Mouse (Mus musculus) myocyte (in vitro differentiated cells): ENCODE data around the gene Ptpn7. TPM values are rescaled to one million over a fixed set of nuclear protein-coding genes. Genes with fewer than 3 reads are reported as not detected.
"Not testable (repeated sequence)": the region's sequence is repeated elsewhere in the genome, so short reads cannot be mapped to it uniquely, and the experiment has no call there.

Experiments used
- H3K27me3 ChIP-seq: one replicate; pipeline ENCODE4 v1.6.1; 2011; ENCODE audit not compliant: control insufficient read depth, insufficient read depth, insufficient read length
- H3K36me3 ChIP-seq: one replicate; pipeline ENCODE4 v1.6.1; 2011; ENCODE audit not compliant: control insufficient read depth, insufficient read depth
- H3K4me2 ChIP-seq: one replicate; pipeline ENCODE4 v1.6.1; 2011; ENCODE audit warnings: low read depth, control low read depth
- H3K4me3 ChIP-seq: one replicate; pipeline ENCODE4 v1.5.1; 2011; ENCODE audit warnings: mild to moderate bottlenecking, control low read depth, moderate library complexity
- H3K79me2 ChIP-seq: one replicate; pipeline ENCODE4 v1.6.1; 2011; ENCODE audit not compliant: control insufficient read depth, insufficient read depth
- H3ac ChIP-seq: one replicate; pipeline ENCODE4 v1.6.1; 2011; ENCODE audit not compliant: control insufficient read depth, insufficient read length
- CEBPB ChIP-seq: IDR thresholded peaks from 2 replicates; pipeline ENCODE4 v1.6.1; 2011; ENCODE audit warnings: mild to moderate bottlenecking, moderate library complexity; ENCODE audit not compliant: poor library complexity, insufficient read depth, severe bottlenecking
- E2F4 ChIP-seq: IDR thresholded peaks from one replicate; pipeline ENCODE4 v1.6.1; 2011; ENCODE audit warnings: mild to moderate bottlenecking, control low read depth, moderate library complexity; ENCODE audit not compliant: insufficient read depth
- MAX ChIP-seq: IDR thresholded peaks from one replicate; pipeline ENCODE4 v1.6.1; 2011; ENCODE audit warnings: low read depth, mild to moderate bottlenecking, control low read depth
- MYOD1 ChIP-seq, 3 experiments: IDR thresholded peaks; one replicate each; pipeline ENCODE4 v1.6.1; 2011; ENCODE audit warnings: control low read depth in 2 of 3, low read depth in 2 of 3, mild to moderate bottlenecking in 2 of 3, moderate library complexity in 1 of 3; ENCODE audit not compliant: insufficient read length in 2 of 3, control insufficient read depth in 1 of 3
- MYOG ChIP-seq, 3 experiments: IDR thresholded peaks; one replicate each; pipeline ENCODE4 v1.6.1; 2011; ENCODE audit warnings: control low read depth in 2 of 3, low read depth in 2 of 3, mild to moderate bottlenecking in 2 of 3; ENCODE audit not compliant: insufficient read length in 2 of 3, control insufficient read depth in 1 of 3, insufficient read depth in 1 of 3
- POLR2A ChIP-seq: IDR thresholded peaks from one replicate; pipeline ENCODE4 v1.6.1; 2011; ENCODE audit warnings: low read depth, mild to moderate bottlenecking, control low read depth, moderate library complexity; ENCODE audit not compliant: insufficient read length
- POLR2AphosphoS2 ChIP-seq: IDR thresholded peaks from one replicate; pipeline ENCODE4 v1.6.1; 2011; ENCODE audit warnings: low read depth, control low read depth; ENCODE audit not compliant: insufficient read length
- REST ChIP-seq: IDR thresholded peaks from one replicate; pipeline ENCODE4 v1.6.1; 2011; ENCODE audit warnings: mild to moderate bottlenecking, control low read depth, moderate library complexity; ENCODE audit not compliant: insufficient read depth, insufficient read length
- SRF ChIP-seq: IDR thresholded peaks from one replicate; pipeline ENCODE4 v1.6.1; 2011; ENCODE audit warnings: low read depth; ENCODE audit not compliant: control insufficient read depth, insufficient read length
- TCF12 ChIP-seq: IDR thresholded peaks from one replicate; pipeline ENCODE4 v1.6.1; 2011; ENCODE audit warnings: mild to moderate bottlenecking, control low read depth; ENCODE audit not compliant: poor library complexity, insufficient read depth, severe bottlenecking
- TCF3 ChIP-seq: IDR thresholded peaks from one replicate; pipeline ENCODE4 v1.6.1; 2011; ENCODE audit warnings: low read depth, control low read depth; ENCODE audit not compliant: insufficient read length
- USF1 ChIP-seq: IDR thresholded peaks from one replicate; pipeline ENCODE4 v1.6.1; 2011; ENCODE audit warnings: low read depth, mild to moderate bottlenecking, control low read depth, moderate library complexity
- polyA plus RNA-seq: library from polyadenylated mRNA; unstranded; fragments of >200 nt; fragmentation: generic; extraction: Trizol; gene quantifications from one replicate; pipeline ENCODE4 v1.2.1, GENCODE M21; 2012; ENCODE audit warnings: missing spikeins

Gene Ptpn7
- polyA plus RNA-seq, 1 experiment = 0.26 TPM

DNA sequence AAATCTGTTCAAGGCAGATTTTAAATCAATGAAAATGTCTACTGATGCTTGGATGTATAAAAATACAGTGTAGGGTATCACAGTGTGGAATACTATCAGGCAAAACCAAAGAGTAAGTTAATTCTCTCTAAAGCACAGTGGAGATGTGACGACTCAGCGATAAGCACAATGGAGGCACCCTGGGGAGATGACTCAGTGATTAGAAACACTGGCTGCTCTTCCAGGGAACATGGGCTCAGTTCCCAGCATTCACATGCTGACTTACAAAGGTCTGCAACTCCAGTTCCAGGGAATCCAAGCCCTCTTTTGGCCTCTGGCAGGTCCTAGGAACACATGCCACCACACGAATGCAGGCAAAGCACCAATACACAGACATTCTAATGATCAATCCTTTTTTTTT lies 55.7 kb downstream of the Ptpn7 start:
- Histone ChIP-seq H3K4me3 (no peak overlapping the region), H3ac (no peak overlapping the region), H3K27me3 (no peaks in the 10 kb centered on the region), H3K4me2 (no peak overlapping the region), H3K79me2 (no peaks in the 10 kb centered on the region), H3K36me3 (no peaks in the 10 kb centered on the region)
- TF ChIP-seq SRF = no peak
- TF ChIP-seq TCF12 = no peak
- TF ChIP-seq CEBPB = no peak

DNA sequence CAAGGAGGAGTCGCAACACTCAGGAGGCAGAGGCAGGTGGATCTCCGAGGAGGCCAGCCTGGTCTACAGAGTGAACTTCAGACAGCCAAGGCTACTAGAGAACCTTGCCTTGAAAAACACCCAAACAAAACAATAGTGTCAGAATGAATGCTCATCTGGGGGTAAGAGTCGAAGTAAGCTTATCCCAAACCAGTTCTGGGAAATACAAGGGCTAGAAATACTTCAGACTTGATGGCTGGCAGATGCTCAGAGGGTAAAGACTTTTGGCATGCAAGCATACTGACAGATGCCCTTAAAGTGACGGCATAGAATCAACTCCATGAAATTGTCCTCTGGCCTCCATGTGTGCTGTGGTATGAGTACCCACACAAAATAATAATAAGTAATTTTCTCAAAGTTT lies 56.7 kb downstream of the Ptpn7 start:
- no peaks in the 10 kb centered on the region for H3K27me3 ChIP-seq
- H3ac ChIP-seq = no peak overlapping the region
- TF ChIP-seq SRF = no peak
- TF ChIP-seq POLR2AphosphoS2 = no peak
- TF ChIP-seq TCF3 = no peak
- no peak for TF ChIP-seq USF1
- no peak for TF ChIP-seq CEBPB
- TF ChIP-seq MYOD1 (IDR thresholded peaks at IDR 0.05; ENCODE audit: control insufficient read depth in 1 of 3, insufficient read length in 2 of 3, low read depth in 2 of 3) = no peak
- no peak for TF ChIP-seq REST
- no peak for TF ChIP-seq POLR2A
- TF ChIP-seq E2F4 = no peak
- no peak for TF ChIP-seq MAX
- no peak for TF ChIP-seq TCF12
- no peak for TF ChIP-seq MYOG (IDR thresholded peaks at IDR 0.05; ENCODE audit: control insufficient read depth in 1 of 3, insufficient read depth in 1 of 3, insufficient read length in 2 of 3, low read depth in 2 of 3)
- H3K4me2 ChIP-seq = no peak overlapping the region
- H3K4me3 ChIP-seq = no peak overlapping the region
- H3K36me3 ChIP-seq = no peaks in the 10 kb centered on the region
- no peaks in the 10 kb centered on the region for H3K79me2 ChIP-seq

DNA sequence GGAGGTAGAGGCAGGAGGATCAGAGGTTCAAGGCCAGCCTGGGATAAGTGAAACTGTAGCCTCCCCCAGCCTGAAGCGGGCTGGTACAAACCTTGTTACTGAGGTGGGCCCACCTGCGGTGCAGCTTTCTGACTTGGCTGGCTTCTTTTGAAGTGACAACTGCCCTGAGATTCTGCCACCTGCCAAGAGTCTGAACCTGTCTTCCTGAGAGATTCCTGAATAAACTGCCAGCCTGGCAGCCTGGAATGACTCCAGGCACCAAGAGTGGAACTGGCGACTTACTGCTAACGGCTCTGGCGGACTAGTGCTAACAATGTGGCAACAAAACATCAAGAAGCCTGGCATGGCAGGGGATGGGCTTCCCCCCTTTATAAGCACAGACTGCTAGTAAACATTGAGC lies 61.8 kb downstream of the Ptpn7 start:
- not testable (repeated sequence) for H3K4me2 ChIP-seq, H3K36me3 ChIP-seq, H3K79me2 ChIP-seq, H3ac ChIP-seq, H3K4me3 ChIP-seq, H3K27me3 ChIP-seq

Other genes starting within 250 kb of the Ptpn7 start
- gene Ppp1r12b, start 176.8 kb upstream of the Ptpn7 start, polyA plus RNA-seq = 4.4 TPM
- 4.0 TPM for gene Ube2t, start 170.1 kb upstream of the Ptpn7 start, polyA plus RNA-seq
- gene Lgr6, start 27.4 kb upstream of the Ptpn7 start, polyA plus RNA-seq = 2.1 TPM
- gene Arl8a, start 14.1 kb downstream of the Ptpn7 start, polyA plus RNA-seq = 61.2 TPM
- gene Gpr37l1, start 35.0 kb downstream of the Ptpn7 start, polyA plus RNA-seq = 0.07 TPM
- gene Elf3, start 125.9 kb downstream of the Ptpn7 start, polyA plus RNA-seq = 0.10 TPM
- 23.2 TPM for gene Rnpep, start 151.4 kb downstream of the Ptpn7 start, polyA plus RNA-seq
- gene Timm17a, start 181.1 kb downstream of the Ptpn7 start, polyA plus RNA-seq = 172 TPM
- 7.1 TPM for gene Lmod1, start 192.1 kb downstream of the Ptpn7 start, polyA plus RNA-seq
- gene Shisa4, start 242.5 kb downstream of the Ptpn7 start, polyA plus RNA-seq = 92.0 TPM